Mouse (Mus musculus) liver, embryonic 12.5 days (tissue): ENCODE measurements around the gene Sfi1. TPM values are rescaled to one million over a fixed set of nuclear protein-coding genes. Genes with fewer than 3 reads are reported as not detected.
"Not testable (repeated sequence)": the region's sequence is repeated elsewhere in the genome, so short reads cannot be mapped to it uniquely, and the experiment has no call there.

Experiments used
- ATAC-seq: fragments of 200-750 bp; cut with Nextera tagmentation; 2 replicates; pipeline ENCODE4 v1.8.0; 2017; ENCODE audit warnings: moderate number of reproducible peaks, mild to moderate bottlenecking, moderate library complexity
- H3K27ac ChIP-seq: fragments of 300-500 bp; sonication (generic); 2 replicates; pipeline ENCODE4 v1.5.1; 2016; ENCODE audit warnings: mild to moderate bottlenecking
- H3K27me3 ChIP-seq: fragments of 300-500 bp; sonication (generic); replicated peaks from 2 replicates; pipeline ENCODE4 v1.6.1; 2016; ENCODE audit warnings: mild to moderate bottlenecking, moderate library complexity
- H3K36me3 ChIP-seq: fragments of 300-500 bp; sonication (generic); 2 replicates; pipeline ENCODE4 v1.6.1; 2016; ENCODE audit warnings: mild to moderate bottlenecking, moderate library complexity
- H3K4me1 ChIP-seq: fragments of 300-500 bp; sonication (generic); 2 replicates; pipeline ENCODE4 v1.6.1; 2016
- H3K4me2 ChIP-seq: fragments of 300-500 bp; sonication (generic); 2 replicates; pipeline ENCODE4 v1.6.1; 2016; ENCODE audit warnings: mild to moderate bottlenecking, moderate library complexity
- H3K4me3 ChIP-seq: fragments of 300-500 bp; sonication (generic); 2 replicates; pipeline ENCODE4 v1.5.1; 2016; ENCODE audit warnings: mild to moderate bottlenecking, moderate library complexity
- H3K9ac ChIP-seq: fragments of 300-500 bp; sonication (generic); 2 replicates; pipeline ENCODE4 v1.6.1; 2016; ENCODE audit warnings: mild to moderate bottlenecking, moderate library complexity
- H3K9me3 ChIP-seq: fragments of 300-500 bp; sonication (generic); replicated peaks from 2 replicates; pipeline ENCODE4 v1.6.1; 2016; ENCODE audit warnings: mild to moderate bottlenecking, moderate library complexity
- WGBS: fragments of 180-500 bp; shearing (Covaris S2); methylation state at CpG from one replicate; pipeline ENCODE4 v1.1.7; 2016; ENCODE audit not compliant: insufficient replicate concordance; 5-methylcytosine and 5-hydroxymethylcytosine counted together
- polyA plus RNA-seq: library from polyadenylated mRNA; unstranded; fragments of >200 nt; fragmentation: Nextera tagmentation; extraction: Ambion mirVana; gene quantifications from 2 replicates; pipeline ENCODE4 v1.2.1, GENCODE M21; 2016

Sfi1 gene
- polyA plus RNA-seq, 1 experiment from 2014 or later: 6.9 TPM

- Histone ChIP-seq H3K9ac (no peak overlapping the region), H3K9me3 (peaks cover 36% of the 10 kb centered on the region), H3K4me1 (no peaks in the 10 kb centered on the region), H3K27ac (no peak overlapping the region), H3K4me2 (peak overlapping the region; percentile 64), H3K27me3 (no peaks in the 10 kb centered on the region), H3K4me3 (peak overlapping the region; percentile 62; the same call in 1 of the 2 replicates), H3K36me3 (no peaks in the 10 kb centered on the region)
- 49% methylated on average over 3 of the region's 3 CpGs for WGBS
- ATAC-seq: no peak
These were observed 87.1 kb downstream of the Sfi1 start for GRCm38 (mm10) chr11:3106154-3106553.

- Histone ChIP-seq H3K9ac (peak overlapping the region; percentile 43; the same call in 1 of the 2 replicates), H3K4me3 (peak overlapping the region; percentile 62), H3K36me3 (no peaks in the 10 kb centered on the region), H3K27ac (no peak overlapping the region), H3K9me3 (peaks cover 42% of the 10 kb centered on the region), H3K27me3 (no peaks in the 10 kb centered on the region), H3K4me2 (peak overlapping the region; percentile 64), H3K4me1 (no peaks in the 10 kb centered on the region)
- WGBS: 23% methylated on average over 21 of the region's 21 CpGs
- ATAC-seq: peak; percentile 66
These were observed 88.0 kb downstream of the Sfi1 start for GRCm38 (mm10) chr11:3105261-3105731.

- H3K4me1 ChIP-seq, H3K36me3 ChIP-seq, H3K9ac ChIP-seq, H3K27ac ChIP-seq, H3K27me3 ChIP-seq: not testable (repeated sequence)
- Histone ChIP-seq H3K4me3 (peak overlapping the region; percentile 62), H3K4me2 (peak overlapping the region; percentile 64), H3K9me3 (peaks cover 46% of the 10 kb centered on the region)
- ATAC-seq: peak; percentile 47
- 44% methylated on average over 20 of the region's 20 CpGs for WGBS
These were observed 88.6 kb downstream of the Sfi1 start for GRCm38 (mm10) chr11:3104501-3105260.

- WGBS: 58% methylated on average over 7 of the region's 7 CpGs
- H3K9ac ChIP-seq: no peak overlapping the region
- no peaks in the 10 kb centered on the region for H3K27me3 ChIP-seq
- no peak for ATAC-seq
- H3K27ac ChIP-seq: no peak overlapping the region
- H3K4me1 ChIP-seq: no peaks in the 10 kb centered on the region
- no peak overlapping the region for H3K4me2 ChIP-seq
- H3K36me3 ChIP-seq: no peaks in the 10 kb centered on the region
- H3K4me3 ChIP-seq: no peak overlapping the region
- peaks cover 46% of the 10 kb centered on the region for H3K9me3 ChIP-seq
These were observed 89.6 kb downstream of the Sfi1 start for GRCm38 (mm10) chr11:3103619-3104164.

GRCm38 (mm10) chr11:3102626-3103025, 90.6 kb downstream of the Sfi1 start:
- not testable (repeated sequence) for H3K4me1 ChIP-seq, H3K4me3 ChIP-seq, H3K36me3 ChIP-seq, H3K4me2 ChIP-seq, H3K9ac ChIP-seq, H3K27ac ChIP-seq, ATAC-seq, H3K27me3 ChIP-seq
- 60% methylated on average over 7 of the region's 7 CpGs for WGBS
- peaks cover 46% of the 10 kb centered on the region for H3K9me3 ChIP-seq

GRCm38 (mm10) chr11:3101875-3102494, 91.3 kb downstream of the Sfi1 start:
- Histone ChIP-seq H3K4me3 (no peak overlapping the region), H3K36me3 (no peaks in the 10 kb centered on the region), H3K9ac (no peak overlapping the region), H3K9me3 (peaks cover 46% of the 10 kb centered on the region), H3K4me1 (no peaks in the 10 kb centered on the region), H3K27ac (no peak overlapping the region), H3K27me3 (no peaks in the 10 kb centered on the region), H3K4me2 (no peak overlapping the region)
- 57% methylated on average over 10 of the region's 10 CpGs for WGBS
- 0 out of 2 replicates have a peak, but pooled peaks have one; percentile 7 for ATAC-seq

- 0 out of 2 replicates have a peak, but pooled peaks have one; percentile 40 for ATAC-seq
- 63% methylated on average over 25 of the region's 25 CpGs for WGBS
These were observed 92.0 kb downstream of the Sfi1 start for GRCm38 (mm10) chr11:3101072-3101874.

GRCm38 (mm10) chr11:3100066-3100645, 93.1 kb downstream of the Sfi1 start:
- ATAC-seq: 0 out of 2 replicates have a peak, but pooled peaks have one; percentile 49
- 64% methylated on average over 12 of the region's 12 CpGs for WGBS
- H3K27me3 ChIP-seq, H3K36me3 ChIP-seq, H3K9ac ChIP-seq, H3K4me1 ChIP-seq, H3K4me2 ChIP-seq, H3K4me3 ChIP-seq, H3K27ac ChIP-seq: not testable (repeated sequence)
- H3K9me3 ChIP-seq: peaks cover 46% of the 10 kb centered on the region

More at GRCm38 (mm10) chr11:3101072-3101874, 92.0 kb downstream of the Sfi1 start:
- Histone ChIP-seq H3K9me3 (peaks cover 46% of the 10 kb centered on the region), H3K27me3 (no peaks in the 10 kb centered on the region), H3K36me3 (no peaks in the 10 kb centered on the region), H3K4me2 (no peak overlapping the region), H3K4me3 (no peak overlapping the region), H3K4me1 (no peaks in the 10 kb centered on the region), H3K27ac (no peak overlapping the region), H3K9ac (no peak overlapping the region)

Other genes with a start within 250 kb of the Sfi1 start
- 38.8 and 44.4 TPM in 2 replicates for gene Eif4enif1, start 8.9 kb upstream of the Sfi1 start, polyA plus RNA-seq
- gene Drg1, start 73.0 kb upstream of the Sfi1 start, polyA plus RNA-seq: 167 and 169 TPM in 2 replicates
- gene Patz1, start 95.4 kb upstream of the Sfi1 start, polyA plus RNA-seq: 29.0 and 30.5 TPM in 2 replicates
- gene Pik3ip1, start 136.9 kb upstream of the Sfi1 start, polyA plus RNA-seq: 1.8 and 2.1 TPM in 2 replicates
- gene Limk2, start 215.7 kb upstream of the Sfi1 start, polyA plus RNA-seq: 15.0 and 16.1 TPM in 2 replicates